Mouse (Mus musculus) heart, postnatal 36 days (tissue): Measurements from ENCODE around the gene Rpain. TPM values are rescaled to one million over a fixed set of nuclear protein-coding genes. Genes with fewer than 3 reads are reported as not detected.

ENCODE experiments used
- DNase-seq, 2 experiments: peaks; one replicate each; pipeline ENCODE4 v3.0.0; 2021 to 2022
- intact Hi-C: fragments of 180-260 bp; cut with DNase I; formaldehyde crosslinking; loops from one replicate; pipeline ENCODE4 v1.15.1; 2025
- total RNA-seq, 2 experiments: library from RNA; stranded (reverse); gene quantifications; 2 replicates each; pipeline ENCODE4 v1.2.3; 2021

The Rpain gene
- total RNA-seq, 2 experiments from 2014 or later, result 16.8 to 18.4 TPM

GRCm38 (mm10) chr11:70982557-70983228 is 12.7 kb downstream of the Rpain start, which contains the start of gene C1qbp:
TSS of gene C1qbp (minus strand) at chr11:70983026.
- peak; percentile 96 to 98 for DNase-seq
- intact Hi-C loops, result loop anchor here (1.0 kb wide), 1 partner anchor 70 kb away; no protein-coding TSS in a partner anchor

- intact Hi-C loops, result no loop called here
- DNase-seq, result no peak
Measured at GRCm38 (mm10) chr11:71001167-71001566, 31.2 kb downstream of the Rpain start.

GRCm38 (mm10) chr11:71003611-71004315 is 33.8 kb downstream of the Rpain start:
- intact Hi-C loops, result loop anchor here (2.0 kb wide), 2 partner anchors 15 to 19 kb away; partner anchors contain the start of genes Derl2 and Mis12
- no peak for DNase-seq

GRCm38 (mm10) chr11:71004316-71004773 is 34.3 kb downstream of the Rpain start, which contains the start of gene Dhx33:
TSS of gene Dhx33 (minus strand) at chr11:71004437.
- intact Hi-C loops, result loop anchor here (2.0 kb wide), 1 partner anchor 14 kb away; the partner anchor contains the start of genes Derl2 and Mis12
- DNase-seq, result peak; percentile 93 to 94

- no peak for DNase-seq
Measured at GRCm38 (mm10) chr11:71005046-71005445, 35.0 kb downstream of the Rpain start.

GRCm38 (mm10) chr11:71007026-71007425 is 37.0 kb downstream of the Rpain start:
- DNase-seq, result no peak
- intact Hi-C loops, result no loop called here

More at GRCm38 (mm10) chr11:71005046-71005445, 35.0 kb downstream of the Rpain start:
- intact Hi-C loops, result loop anchor here (2.0 kb wide), 1 partner anchor 14 kb away; the partner anchor contains the start of genes Derl2 and Mis12

- intact Hi-C loops, result no loop called here
- DNase-seq, result no peak
Measured at GRCm38 (mm10) chr11:71007831-71008230, 37.8 kb downstream of the Rpain start.

- intact Hi-C loops, result no loop called here
- DNase-seq, result peak; percentile 34 to 39
Measured at GRCm38 (mm10) chr11:71008321-71008720, 38.3 kb downstream of the Rpain start.

- intact Hi-C loops, result no loop called here
- DNase-seq, result peak in 1 of 2 experiments; percentile 7
Measured at GRCm38 (mm10) chr11:71012743-71013142, 42.7 kb downstream of the Rpain start.

GRCm38 (mm10) chr11:71017051-71017450 is 47.0 kb downstream of the Rpain start:
- no peak for DNase-seq
- intact Hi-C loops, result no loop called here

GRCm38 (mm10) chr11:71018416-71019200 is 48.6 kb downstream of the Rpain start:
- intact Hi-C loops, result loop anchor here (2.0 kb wide), 1 partner anchor 14 kb away; the partner anchor contains the start of gene Dhx33
- no peak for DNase-seq

- DNase-seq, result peak; percentile 95 to 96
- intact Hi-C loops, result loop anchor here (2.0 to 10.0 kb wide), 2 partner anchors 15 to 125 kb away; partner anchors contain the start of genes Dhx33 and Nlrp1a
Measured at GRCm38 (mm10) chr11:71019201-71020068, 49.4 kb downstream of the Rpain start, which contains the start of the genes Mis12 and Derl2. TSS of gene Mis12 (plus strand) at chr11:71019611. TSS of gene Derl2 (minus strand) at chr11:71019841.

Other genes with a start within 250 kb of the Rpain start
- gene Zfp3, start 206.0 kb upstream of the Rpain start, total RNA-seq, result 1 to 10 TPM; 6.5 to 6.7 TPM
- under 1 TPM; 0.47 to 0.89 TPM for gene Scimp, start 157.6 kb upstream of the Rpain start, total RNA-seq
- gene Rabep1, start 125.4 kb upstream of the Rpain start, total RNA-seq, result 10 to 100 TPM; 35.9 to 36.5 TPM
- gene Nup88, start 240 bp upstream of the Rpain start, total RNA-seq, result 10 to 100 TPM; 44.5 to 50.8 TPM
- 100 to 1,000 TPM; 226 to 228 TPM for gene C1qbp, start 12.8 kb downstream of the Rpain start, total RNA-seq
- gene Dhx33, start 34.2 kb downstream of the Rpain start, total RNA-seq, result 10 to 100 TPM; 10.6 to 10.7 TPM
- 1 to 10 TPM; 6.5 to 6.9 TPM for gene Mis12, start 49.4 kb downstream of the Rpain start, total RNA-seq
- 10 to 100 TPM; 32.2 to 38.4 TPM for gene Derl2, start 49.6 kb downstream of the Rpain start, total RNA-seq
- gene 6330403K07Rik, start 63.3 kb downstream of the Rpain start, total RNA-seq, result under 1 TPM; 0.22 to 0.44 TPM
- under 1 TPM; 0.92 to 1.00 TPM for gene Nlrp1a, start 174.5 kb downstream of the Rpain start, total RNA-seq